Mouse (Mus musculus): ENCODE measurements around the gene Cass4. TPM values are rescaled to one million over a fixed set of nuclear protein-coding genes. Genes with fewer than 3 reads are reported as not detected.

Gene Cass4
- polyA plus RNA-seq (2017; shearing (Covaris generic)), result 2.2 TPM

DNA sequence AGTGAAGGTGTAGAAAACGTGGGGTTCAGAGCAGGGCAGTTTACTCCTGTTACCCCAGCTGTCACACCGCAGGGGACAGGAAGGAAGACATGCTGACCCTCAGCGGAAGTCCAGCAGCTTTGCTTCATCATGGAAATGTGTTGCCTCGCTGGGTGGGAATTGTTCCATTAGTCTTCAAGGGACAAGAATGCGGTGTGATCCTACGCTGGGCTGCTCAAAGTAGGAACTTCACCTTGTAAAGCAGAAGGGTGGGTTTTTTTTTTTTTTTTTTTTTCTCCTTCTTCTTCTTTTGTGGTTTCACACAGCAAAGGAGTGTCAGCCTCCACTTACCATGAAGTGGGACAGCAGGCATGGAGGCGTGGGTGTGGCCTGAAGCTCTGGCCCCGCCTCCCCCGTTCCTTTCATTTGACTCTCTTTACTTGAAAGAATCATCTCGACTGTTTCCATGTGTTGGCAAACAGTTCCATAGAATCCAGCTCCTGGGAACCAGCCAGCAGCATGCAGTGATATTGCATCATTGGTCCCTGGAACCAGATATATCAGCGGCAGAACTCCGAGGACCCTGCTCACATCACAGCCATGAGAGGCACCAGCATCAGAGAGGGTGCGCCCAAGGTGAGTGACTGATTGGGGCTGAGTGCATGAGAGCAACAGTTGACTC is at the start of gene Cass4:
TSS of gene Cass4 (plus strand) at position 404 of the 661 bp plus-strand sequence.

GRCm38 (mm10) chr2:172345258-172345738 is 48.3 kb upstream of the Cass4 start, which contains the start of gene Fam210b:
Gene Fam210b (plus strand): TSS chr2:172345565.

DNA sequence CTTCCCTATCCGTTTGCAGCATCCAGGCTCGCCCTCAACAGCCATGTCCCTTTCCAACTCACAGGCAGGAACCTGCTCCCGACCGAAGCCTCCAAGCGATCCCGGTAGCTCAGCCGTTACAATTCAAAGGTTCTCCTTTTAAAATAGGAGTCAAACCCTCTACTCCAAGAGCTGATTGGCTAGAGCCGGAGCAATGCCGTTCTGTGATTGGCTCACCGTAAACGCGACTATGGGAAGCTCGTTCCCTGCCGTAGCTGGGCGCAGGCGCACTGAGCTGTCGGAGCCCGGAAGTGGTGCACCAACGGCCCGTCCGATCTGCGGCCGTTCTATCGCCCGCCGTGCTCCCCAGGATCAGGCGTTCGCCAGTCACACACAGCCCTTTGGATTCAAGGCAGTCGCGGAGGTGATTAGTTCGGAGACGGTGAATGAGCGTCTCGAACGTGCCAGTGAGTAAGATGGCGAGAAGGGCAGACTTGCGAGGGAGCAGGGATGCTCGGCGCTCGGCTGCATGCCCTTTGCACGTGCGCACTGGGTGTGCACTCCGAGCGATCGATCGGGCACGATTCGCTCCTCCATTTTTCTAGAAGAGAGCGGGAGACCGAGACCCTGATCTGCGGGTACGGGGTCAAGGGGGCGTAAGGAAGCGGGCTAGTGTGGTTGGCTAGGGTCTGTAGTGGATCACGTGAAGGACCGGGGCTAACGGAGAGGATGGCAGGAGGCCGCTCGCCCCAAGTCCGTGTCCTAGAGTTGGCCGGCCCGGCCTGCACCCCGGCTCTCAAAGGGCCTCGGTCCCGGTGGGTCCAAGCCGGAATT is 23.0 kb upstream of the Cass4 start, which contains the start of the genes Aurka and Cstf1:
TSS of gene Aurka (minus strand) at position 125 of the 813 bp plus-strand sequence.
TSS of gene Cstf1 (plus strand) at position 271 of the 813 bp plus-strand sequence.

GRCm38 (mm10) chr2:172439843-172440639 is 46.4 kb downstream of the Cass4 start, which contains the start of gene Rtf2:
Gene Rtf2 (plus strand): TSS chr2:172440556.

GRCm38 (mm10) chr2:172458496-172458895 is 64.9 kb downstream of the Cass4 start, which contains the start of gene Gcnt7:
Gene Gcnt7 (minus strand): TSS chr2:172458596.

GRCm38 (mm10) chr2:172472318-172472717 is 78.7 kb downstream of the Cass4 start, which contains the start of gene Fam209:
Gene Fam209 (plus strand): TSS chr2:172472520.

Other genes with a start within 250 kb of the Cass4 start
- gene Mc3r, start 145.3 kb upstream of the Cass4 start, polyA plus RNA-seq (2017; shearing (Covaris generic)), result not detected
- gene Fam210b, start 48.2 kb upstream of the Cass4 start, polyA plus RNA-seq (2017; shearing (Covaris generic)), result 11.4 TPM
- gene Aurka, start 23.3 kb upstream of the Cass4 start, polyA plus RNA-seq (2017; shearing (Covaris generic)), result 2.5 TPM
- 13.1 TPM for gene Cstf1, start 23.1 kb upstream of the Cass4 start, polyA plus RNA-seq (2017; shearing (Covaris generic))
- gene Rtf2, start 46.8 kb downstream of the Cass4 start, polyA plus RNA-seq (2017; shearing (Covaris generic)), result 69.9 TPM
- 3.5 TPM for gene Gcnt7, start 64.8 kb downstream of the Cass4 start, polyA plus RNA-seq (2017; shearing (Covaris generic))
- gene Fam209, start 78.7 kb downstream of the Cass4 start, polyA plus RNA-seq (2017; shearing (Covaris generic)), result not detected
- gene Tfap2c, start 155.8 kb downstream of the Cass4 start, polyA plus RNA-seq (2017; shearing (Covaris generic)), result not detected